Mouse (Mus musculus): ENCODE measurements around the gene Stag1. TPM values are rescaled to one million over a fixed set of nuclear protein-coding genes. Genes with fewer than 3 reads are reported as not detected.
A peak's percentile ranks its signal among the peaks of the same experiment; 100 is the strongest.
"Not testable (repeated sequence)": the region's sequence is repeated elsewhere in the genome, so short reads cannot be mapped to it uniquely, and the experiment has no call there.

Stag1 gene
- polyA plus RNA-seq, 1 experiment from 2014 or later = 57.1 TPM

DNA sequence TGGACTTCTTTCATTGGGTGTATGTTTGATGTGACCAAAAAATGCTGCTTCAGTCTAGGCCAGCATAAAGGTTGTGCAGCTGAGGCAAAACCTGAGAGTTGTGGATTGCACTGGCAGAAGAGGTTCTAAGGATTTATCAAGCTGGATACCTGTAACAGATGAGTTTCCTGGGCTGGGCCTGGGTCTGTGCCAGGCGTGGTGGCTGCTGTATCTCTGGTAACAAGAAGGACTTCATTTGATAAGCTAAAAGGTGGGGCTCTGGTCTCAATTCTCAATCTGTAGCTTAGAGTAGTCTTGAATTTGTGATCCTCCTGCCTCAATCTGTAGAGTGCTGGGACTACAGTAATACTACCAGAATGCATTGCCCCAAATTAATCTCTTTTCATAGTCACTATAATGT is 94.6 kb downstream of the Stag1 start:
- ATAC-seq (ENCODE audit: low FRiP score) = no peak

DNA sequence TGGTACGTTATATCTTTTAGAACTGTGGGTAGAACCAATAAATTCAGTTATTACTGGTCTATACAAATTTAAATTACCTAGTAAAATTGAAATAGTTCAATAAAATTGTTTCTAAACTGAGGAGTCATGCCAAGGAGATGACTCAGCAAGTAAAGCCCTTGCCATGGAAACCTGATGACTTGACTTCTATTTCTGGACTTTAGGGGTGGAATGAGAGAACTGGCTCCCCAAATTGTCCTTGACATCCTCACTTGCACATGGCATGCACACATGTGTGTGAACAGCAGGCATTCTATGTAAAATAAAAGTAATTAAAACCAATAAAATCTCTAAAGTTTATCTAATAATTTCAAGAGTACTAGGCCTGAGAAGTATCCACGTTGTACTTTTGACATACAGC is 98.9 kb downstream of the Stag1 start:
- no peaks in the 10 kb centered on the region for H3K27me3 ChIP-seq (ENCODE audit: control insufficient read depth, insufficient read depth, low read length)
- no peak overlapping the region for H3K4me3 ChIP-seq (ENCODE audit: low read depth, low read length)
- no peaks in the 10 kb centered on the region for H3K4me1 ChIP-seq (ENCODE audit: control insufficient read depth, insufficient read depth, low read length)
- no peak overlapping the region for H3K27ac ChIP-seq (ENCODE audit: low read depth, low read length)
- DNase-seq (ENCODE audit: low spot score, missing footprints) = peak; percentile 71
- H3K36me3 ChIP-seq (ENCODE audit: control insufficient read depth, insufficient read depth, low read length) = no peaks in the 10 kb centered on the region
- H3K4me2 ChIP-seq = no peak overlapping the region
- ATAC-seq (ENCODE audit: low FRiP score) = no peak
- no peak overlapping the region for H3K9ac ChIP-seq (ENCODE audit: low read length)
- 82% methylated on average over 2 of the region's 2 CpGs for WGBS
- H3K9me3 ChIP-seq (ENCODE audit: control insufficient read depth, low read length) = no peaks in the 10 kb centered on the region

More for the DNA sequence above, 94.6 kb downstream of the Stag1 start:
- H3K9me3 ChIP-seq (ENCODE audit: control insufficient read depth, low read length) = no peaks in the 10 kb centered on the region
- WGBS = 93% methylated on average over 1 of the region's 1 CpGs
- H3K36me3 ChIP-seq (ENCODE audit: control insufficient read depth, insufficient read depth, low read length) = no peaks in the 10 kb centered on the region
- no peaks in the 10 kb centered on the region for H3K4me1 ChIP-seq (ENCODE audit: control insufficient read depth, insufficient read depth, low read length)
- H3K9ac ChIP-seq (ENCODE audit: low read length) = no peak overlapping the region
- no peak overlapping the region for H3K4me3 ChIP-seq (ENCODE audit: low read depth, low read length)
- peak; percentile 65 for DNase-seq (ENCODE audit: low spot score, missing footprints)
- no peak overlapping the region for H3K27ac ChIP-seq (ENCODE audit: low read depth, low read length)
- no peaks in the 10 kb centered on the region for H3K27me3 ChIP-seq (ENCODE audit: control insufficient read depth, insufficient read depth, low read length)
- H3K4me2 ChIP-seq = no peak overlapping the region

DNA sequence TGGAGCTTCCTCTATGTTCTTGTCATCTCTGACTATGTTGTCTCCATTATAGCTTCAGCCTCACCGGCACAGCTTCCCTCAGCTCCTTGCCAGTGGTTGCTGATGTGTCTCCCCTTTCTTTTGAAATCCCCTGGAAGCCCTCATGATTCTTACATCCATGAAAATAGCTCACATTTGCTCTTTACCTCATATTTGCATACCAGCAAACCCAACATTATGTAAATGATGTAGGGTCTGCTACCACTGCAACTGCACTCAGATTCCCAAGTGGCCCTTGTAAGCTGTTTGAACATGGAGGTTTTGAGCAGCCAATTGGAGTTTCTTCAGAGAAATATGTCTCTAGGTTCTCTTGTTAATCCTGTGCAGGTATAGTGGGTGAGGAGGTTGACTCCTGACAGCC is 110.0 kb downstream of the Stag1 start:
- H3K4me1 ChIP-seq (ENCODE audit: control insufficient read depth, insufficient read depth, low read length) = no peaks in the 10 kb centered on the region
- no peak for ATAC-seq (ENCODE audit: low FRiP score)
- DNase-seq (ENCODE audit: low spot score, missing footprints) = no peak
- no peak overlapping the region for H3K4me2 ChIP-seq
- H3K27ac ChIP-seq (ENCODE audit: low read depth, low read length) = no peak overlapping the region
- no peaks in the 10 kb centered on the region for H3K36me3 ChIP-seq (ENCODE audit: control insufficient read depth, insufficient read depth, low read length)
- no peaks in the 10 kb centered on the region for H3K27me3 ChIP-seq (ENCODE audit: control insufficient read depth, insufficient read depth, low read length)
- 93% methylated on average over 1 of the region's 1 CpGs for WGBS
- H3K9ac ChIP-seq (ENCODE audit: low read length) = no peak overlapping the region
- H3K4me3 ChIP-seq (ENCODE audit: low read depth, low read length) = no peak overlapping the region
- H3K9me3 ChIP-seq (ENCODE audit: control insufficient read depth, low read length) = no peaks in the 10 kb centered on the region

DNA sequence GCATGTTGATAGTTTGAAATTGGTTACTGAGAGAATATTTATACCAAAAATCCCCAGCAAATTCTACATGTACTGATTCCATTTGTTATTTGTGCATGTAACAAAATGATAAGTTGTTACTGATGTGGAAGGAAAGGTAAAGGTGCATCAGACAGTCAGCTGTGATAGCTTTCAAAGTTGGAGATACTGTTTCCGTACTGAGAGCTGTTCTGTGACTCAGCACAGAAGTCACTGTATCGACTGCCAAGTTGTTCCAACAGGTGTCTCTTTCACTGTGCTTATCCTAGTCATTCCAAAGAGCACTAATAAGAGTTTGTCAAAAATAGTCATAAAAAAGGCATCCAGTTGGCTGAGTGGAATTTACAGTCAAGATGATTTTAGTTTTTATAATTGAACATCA is 114.1 kb downstream of the Stag1 start:
- Histone ChIP-seq H3K9ac (ENCODE audit: low read length) (no peak overlapping the region), H3K36me3 (ENCODE audit: control insufficient read depth, insufficient read depth, low read length) (no peaks in the 10 kb centered on the region), H3K27me3 (ENCODE audit: control insufficient read depth, insufficient read depth, low read length) (no peaks in the 10 kb centered on the region), H3K4me3 (ENCODE audit: low read depth, low read length) (no peak overlapping the region), H3K4me1 (ENCODE audit: control insufficient read depth, insufficient read depth, low read length) (no peaks in the 10 kb centered on the region), H3K4me2 (no peak overlapping the region), H3K9me3 (ENCODE audit: control insufficient read depth, low read length) (no peaks in the 10 kb centered on the region), H3K27ac (ENCODE audit: low read depth, low read length) (no peak overlapping the region)
- DNase-seq (ENCODE audit: low spot score, missing footprints) (no peak), ATAC-seq (ENCODE audit: low FRiP score) (no peak)
- whole genome bisulfite sequencing = 81% methylated on average over 2 of the region's 2 CpGs

DNA sequence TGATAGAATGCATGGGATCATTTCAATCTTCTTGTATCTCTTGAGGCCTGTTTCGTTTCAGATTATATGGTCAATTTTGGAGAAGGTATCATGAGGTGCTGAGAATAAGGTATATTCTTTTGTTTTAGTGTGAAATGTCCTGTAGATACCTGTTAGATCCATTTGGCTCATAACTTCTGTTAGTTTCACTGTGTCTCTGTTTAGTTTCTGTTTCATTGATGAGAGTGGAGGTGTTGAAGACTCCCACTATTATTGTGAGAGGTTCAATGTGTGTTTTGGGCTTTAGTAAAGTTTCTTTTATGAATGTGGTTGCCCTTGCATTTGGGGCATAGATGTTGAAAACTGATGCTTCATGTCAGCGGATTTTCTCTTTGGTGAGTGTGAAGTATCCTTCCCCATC is 127.2 kb downstream of the Stag1 start:
- not testable (repeated sequence) for H3K4me1 ChIP-seq (ENCODE audit: control insufficient read depth, insufficient read depth, low read length); H3K27ac ChIP-seq (ENCODE audit: low read depth, low read length); H3K27me3 ChIP-seq (ENCODE audit: control insufficient read depth, insufficient read depth, low read length); H3K9me3 ChIP-seq (ENCODE audit: control insufficient read depth, low read length); DNase-seq (ENCODE audit: low spot score, missing footprints); H3K9ac ChIP-seq (ENCODE audit: low read length); H3K4me2 ChIP-seq; ATAC-seq (ENCODE audit: low FRiP score); H3K4me3 ChIP-seq (ENCODE audit: low read depth, low read length); H3K36me3 ChIP-seq (ENCODE audit: control insufficient read depth, insufficient read depth, low read length)
- 96% methylated on average over 2 of the region's 2 CpGs for WGBS

DNA sequence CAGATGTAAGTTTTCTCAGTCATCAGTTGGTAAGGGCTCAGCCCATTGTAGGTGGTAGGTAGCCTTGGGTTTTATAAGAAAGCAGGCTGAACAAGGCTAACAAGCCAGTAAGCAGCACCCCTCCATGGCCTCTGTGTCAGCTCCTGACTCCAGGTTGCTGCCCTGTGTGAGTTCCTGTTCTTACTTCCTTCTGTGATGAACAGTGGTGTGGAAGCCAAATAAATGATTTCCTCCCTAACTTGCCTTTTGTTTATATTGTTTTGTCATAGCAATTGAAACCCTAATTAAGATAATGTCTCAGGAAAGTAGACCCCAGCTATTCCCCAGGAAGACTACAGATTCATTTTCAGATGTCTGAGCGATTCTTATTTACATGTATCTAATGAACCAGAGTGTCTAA is 134.2 kb downstream of the Stag1 start:
- no peaks in the 10 kb centered on the region for H3K9me3 ChIP-seq (ENCODE audit: control insufficient read depth, low read length)
- DNase-seq (ENCODE audit: low spot score, missing footprints) (no peak), ATAC-seq (ENCODE audit: low FRiP score) (no peak)
- no peak overlapping the region for H3K27ac ChIP-seq (ENCODE audit: low read depth, low read length)
- H3K4me2 ChIP-seq = no peak overlapping the region
- H3K4me1 ChIP-seq (ENCODE audit: control insufficient read depth, insufficient read depth, low read length) = no peaks in the 10 kb centered on the region
- no peak overlapping the region for H3K4me3 ChIP-seq (ENCODE audit: low read depth, low read length)
- H3K36me3 ChIP-seq (ENCODE audit: control insufficient read depth, insufficient read depth, low read length) = no peaks in the 10 kb centered on the region
- H3K27me3 ChIP-seq (ENCODE audit: control insufficient read depth, insufficient read depth, low read length) = no peaks in the 10 kb centered on the region
- H3K9ac ChIP-seq (ENCODE audit: low read length) = no peak overlapping the region
- 100% methylated on average over 1 of the region's 1 CpGs for WGBS

DNA sequence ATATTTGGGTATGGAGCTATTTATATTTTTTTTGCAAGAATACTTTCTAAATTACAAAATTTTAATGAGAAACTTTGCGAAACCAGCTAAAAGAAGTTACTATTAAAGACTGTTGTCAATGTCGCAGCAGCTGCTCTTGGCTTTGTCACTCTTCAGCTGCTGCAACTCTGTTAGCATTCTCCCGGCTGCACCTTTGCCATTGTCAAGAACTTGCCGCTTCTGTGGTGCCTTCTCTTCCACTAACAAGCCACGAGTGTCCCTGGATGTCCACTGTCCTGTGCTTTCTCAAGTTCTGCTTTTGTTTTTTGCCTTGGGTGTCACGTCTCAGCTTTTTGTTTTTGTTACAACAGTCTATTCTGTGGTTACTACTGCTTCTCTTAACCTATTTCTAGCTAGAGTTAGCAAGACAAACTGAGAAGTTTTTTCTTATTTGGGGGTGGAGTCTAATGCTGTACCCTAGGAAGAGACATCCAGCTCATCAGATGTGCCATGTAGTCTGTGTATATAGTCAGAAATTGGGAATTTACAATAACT is 136.4 kb downstream of the Stag1 start:
- H3K27ac ChIP-seq (ENCODE audit: low read depth, low read length) = no peak overlapping the region
- 80% methylated on average over 6 of the region's 6 CpGs for WGBS
- no peak overlapping the region for H3K9ac ChIP-seq (ENCODE audit: low read length)
- H3K4me3 ChIP-seq (ENCODE audit: low read depth, low read length) = no peak overlapping the region
- H3K27me3 ChIP-seq (ENCODE audit: control insufficient read depth, insufficient read depth, low read length) = no peaks in the 10 kb centered on the region
- ATAC-seq (ENCODE audit: low FRiP score) (no peak), DNase-seq (ENCODE audit: low spot score, missing footprints) (no peak)
- H3K36me3 ChIP-seq (ENCODE audit: control insufficient read depth, insufficient read depth, low read length) = no peaks in the 10 kb centered on the region
- no peak overlapping the region for H3K4me2 ChIP-seq
- no peaks in the 10 kb centered on the region for H3K9me3 ChIP-seq (ENCODE audit: control insufficient read depth, low read length)
- no peaks in the 10 kb centered on the region for H3K4me1 ChIP-seq (ENCODE audit: control insufficient read depth, insufficient read depth, low read length)

DNA sequence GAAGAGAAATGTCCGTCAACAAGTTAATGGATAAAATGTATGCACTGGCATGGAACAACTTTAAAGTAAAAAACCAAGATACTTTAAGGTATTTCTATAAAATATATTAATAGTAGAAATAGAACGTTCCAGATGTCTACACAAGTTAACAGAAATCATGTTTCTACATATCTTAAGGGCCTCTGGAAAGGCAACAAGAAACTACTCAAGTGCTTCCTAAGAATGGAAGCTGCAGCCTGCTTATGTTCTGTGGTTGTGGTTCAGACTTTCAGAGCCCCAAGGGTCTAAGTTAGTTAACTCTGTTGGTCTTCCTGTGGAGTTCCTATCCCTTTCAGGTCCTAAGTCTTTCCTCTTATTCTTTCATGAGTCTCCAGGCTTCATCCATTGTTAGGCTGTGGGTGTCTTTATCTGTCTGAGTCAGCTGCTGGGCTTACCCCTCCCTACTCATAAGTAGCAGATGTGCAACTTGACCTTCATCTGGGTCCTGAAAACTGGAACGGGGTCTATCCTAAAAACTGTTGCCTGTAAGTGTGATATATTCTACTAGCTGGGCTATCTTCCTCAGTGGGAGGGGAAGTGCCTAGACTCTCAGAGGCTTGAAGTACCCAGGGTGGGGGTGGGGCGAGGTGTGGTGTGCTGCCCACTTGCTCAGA is 138.5 kb downstream of the Stag1 start:
- DNase-seq (ENCODE audit: low spot score, missing footprints) (no peak), ATAC-seq (ENCODE audit: low FRiP score) (no peak)
- no peak overlapping the region for H3K9ac ChIP-seq (ENCODE audit: low read length)
- no peaks in the 10 kb centered on the region for H3K4me1 ChIP-seq (ENCODE audit: control insufficient read depth, insufficient read depth, low read length)
- H3K36me3 ChIP-seq (ENCODE audit: control insufficient read depth, insufficient read depth, low read length) = no peaks in the 10 kb centered on the region
- no peaks in the 10 kb centered on the region for H3K27me3 ChIP-seq (ENCODE audit: control insufficient read depth, insufficient read depth, low read length)
- H3K4me2 ChIP-seq = no peak overlapping the region
- H3K27ac ChIP-seq (ENCODE audit: low read depth, low read length) = no peak overlapping the region
- 78% methylated on average over 4 of the region's 4 CpGs for WGBS
- H3K4me3 ChIP-seq (ENCODE audit: low read depth, low read length) = no peak overlapping the region
- H3K9me3 ChIP-seq (ENCODE audit: control insufficient read depth, low read length) = no peaks in the 10 kb centered on the region

DNA sequence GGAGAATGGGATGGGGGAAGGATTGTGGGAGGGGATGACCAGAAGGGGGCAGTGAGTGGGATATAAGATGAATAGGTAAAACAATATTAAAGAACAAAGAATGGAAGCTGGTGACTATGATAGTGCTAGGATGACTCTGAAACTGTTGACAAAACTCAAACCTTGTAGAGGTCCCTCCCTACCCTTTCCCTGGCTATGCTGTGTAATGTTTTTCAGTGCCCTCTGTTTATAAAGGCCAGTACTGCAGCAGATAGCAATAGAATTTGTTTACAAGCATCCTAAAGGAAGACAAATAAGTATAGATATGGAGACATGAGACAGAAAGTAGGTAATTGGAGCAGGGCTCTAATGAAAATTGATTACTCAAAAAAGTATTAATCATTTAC is 139.0 kb downstream of the Stag1 start:
- no peak overlapping the region for H3K27ac ChIP-seq (ENCODE audit: low read depth, low read length)
- H3K4me2 ChIP-seq = no peak overlapping the region
- no peaks in the 10 kb centered on the region for H3K9me3 ChIP-seq (ENCODE audit: control insufficient read depth, low read length)
- DNase-seq (ENCODE audit: low spot score, missing footprints) = no peak
- no peak for ATAC-seq (ENCODE audit: low FRiP score)
- H3K9ac ChIP-seq (ENCODE audit: low read length) = no peak overlapping the region
- no peak overlapping the region for H3K4me3 ChIP-seq (ENCODE audit: low read depth, low read length)
- H3K27me3 ChIP-seq (ENCODE audit: control insufficient read depth, insufficient read depth, low read length) = no peaks in the 10 kb centered on the region
- no peaks in the 10 kb centered on the region for H3K36me3 ChIP-seq (ENCODE audit: control insufficient read depth, insufficient read depth, low read length)
- no peaks in the 10 kb centered on the region for H3K4me1 ChIP-seq (ENCODE audit: control insufficient read depth, insufficient read depth, low read length)
